Comparison of ENCODE assay signal across 8 mouse cellular contexts in the genomic region with DNA sequence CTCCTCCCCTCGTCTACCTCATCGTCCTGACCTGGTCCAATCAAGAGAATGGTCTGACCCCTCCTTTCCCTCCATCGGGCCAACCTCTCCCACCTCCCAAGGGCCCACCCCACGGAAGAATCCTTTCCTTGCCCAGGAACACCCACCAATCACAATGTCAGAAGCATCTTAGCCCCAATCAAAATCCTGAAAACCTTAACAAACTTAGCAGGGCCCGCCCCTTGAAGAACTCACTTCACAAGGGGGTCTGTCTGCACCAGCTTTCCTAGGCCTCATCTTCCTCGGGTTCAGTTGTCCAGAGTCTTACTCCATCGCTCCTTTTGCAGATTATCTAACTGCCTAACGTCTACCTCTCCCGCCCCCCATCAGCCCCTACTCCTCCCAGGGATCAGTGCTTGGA. TPM values are rescaled to one million over a fixed set of nuclear protein-coding genes. Genes with fewer than 3 reads are reported as not detected.
DNase-seq lines count a peak whose midpoint lies in the region; ATAC-seq and TF ChIP-seq lines count a peak whose summit lies in the region.

No protein-coding gene starts in this region.

- no peak for DNase-seq in heart, postnatal 10 days
- DNase-seq in Muller cell, postnatal 12 days (ENCODE audit: inconsistent ontology term): peak; percentile 35
- DNase-seq in liver, postnatal 0 days: no peak
- no peak for DNase-seq in cerebellum, postnatal 25 days

- no peak for TF ChIP-seq EP300 in liver, postnatal 0 days (IDR thresholded peaks at IDR 0.05; ENCODE audit: low read depth)

- 25% methylated on average over 8 of the region's 9 CpGs for WGBS in heart, embryonic 11.5 days (ENCODE audit: insufficient replicate concordance)
- WGBS in forebrain, embryonic 16.5 days: 15% methylated on average over 9 of the region's 9 CpGs
- WGBS in liver, postnatal 0 days (ENCODE audit: insufficient replicate concordance): 66% methylated on average over 9 of the region's 9 CpGs

- H3K9ac ChIP-seq in heart, embryonic 11.5 days (ENCODE audit: low read depth, low read length): peak overlapping the region; percentile 91
- H3K9ac ChIP-seq in forebrain, embryonic 16.5 days (replicated peaks; ENCODE audit: low read depth, low read length): peak overlapping the region; percentile 77
- H3K9ac ChIP-seq in liver, postnatal 0 days (replicated peaks): peak overlapping the region; percentile 86; the same call in 1 of the 2 replicates

- no peaks in the 10 kb centered on the region for H3K27me3 ChIP-seq in heart, embryonic 11.5 days (ENCODE audit: control insufficient read depth, insufficient read depth, low read length)
- H3K27me3 ChIP-seq in forebrain, embryonic 16.5 days (replicated peaks; ENCODE audit: control insufficient read depth, insufficient read depth, low read length): no peaks in the 10 kb centered on the region
- no peaks in the 10 kb centered on the region for H3K27me3 ChIP-seq in liver, postnatal 0 days (ENCODE audit: insufficient read depth, low read length)

- H3K36me3 ChIP-seq in heart, embryonic 11.5 days (ENCODE audit: control insufficient read depth, insufficient read depth, low read length): peaks cover 25% of the 10 kb centered on the region
- H3K36me3 ChIP-seq in forebrain, embryonic 16.5 days (ENCODE audit: control insufficient read depth, insufficient read depth): peaks cover 19% of the 10 kb centered on the region
- H3K36me3 ChIP-seq in liver, postnatal 0 days (replicated peaks; ENCODE audit: insufficient read depth, low read length): peaks cover 36% of the 10 kb centered on the region

- ATAC-seq in heart, embryonic 11.5 days (replicated peaks; ENCODE audit: insufficient number of reproducible peaks, low FRiP score, low TSS enrichment): no peak
- ATAC-seq in forebrain, embryonic 16.5 days: no peak
- ATAC-seq in liver, postnatal 0 days: no peak
- ATAC-seq in erythroid progenitor cell, adult 5-6 weeks (replicated peaks; ENCODE audit: low FRiP score, poor library complexity, severe bottlenecking): no peak
- no peak for ATAC-seq in frontal cortex, adult (ENCODE audit: low TSS enrichment)

- H3K4me1 ChIP-seq in heart, embryonic 11.5 days (ENCODE audit: control insufficient read depth, insufficient read depth, low read length): peaks cover 13% of the 10 kb centered on the region
- peaks cover 14% of the 10 kb centered on the region for H3K4me1 ChIP-seq in forebrain, embryonic 16.5 days (replicated peaks; ENCODE audit: control insufficient read depth, insufficient read depth, low read length)
- H3K4me1 ChIP-seq in liver, postnatal 0 days (ENCODE audit: insufficient read depth): peaks cover 17% of the 10 kb centered on the region

- no peak overlapping the region for H3K27ac ChIP-seq in heart, embryonic 11.5 days (ENCODE audit: low read depth, low read length)
- no peak overlapping the region for H3K27ac ChIP-seq in forebrain, embryonic 16.5 days (ENCODE audit: low read length)
- no peak overlapping the region for H3K27ac ChIP-seq in liver, postnatal 0 days (ENCODE audit: low read depth)

- H3K4me3 ChIP-seq in heart, embryonic 11.5 days (ENCODE audit: low read depth, low read length): peak overlapping the region; percentile 85
- H3K4me3 ChIP-seq in forebrain, embryonic 16.5 days (replicated peaks; ENCODE audit: low read length): peak overlapping the region; percentile 83
- H3K4me3 ChIP-seq in liver, postnatal 0 days (ENCODE audit: low read depth, low read length): no peak overlapping the region

- TF ChIP-seq CTCF in liver, postnatal 0 days (IDR thresholded peaks at IDR 0.05; ENCODE audit: low read depth): no peak

- intact Hi-C loops in heart, postnatal 10 days (cut with DNase I): no loop called here

- peak overlapping the region; percentile 73 for H3K4me2 ChIP-seq in heart, embryonic 11.5 days
- peak overlapping the region; percentile 68 for H3K4me2 ChIP-seq in forebrain, embryonic 16.5 days (ENCODE audit: low read length)
- peak overlapping the region; percentile 83 for H3K4me2 ChIP-seq in liver, postnatal 0 days (ENCODE audit: low read depth, low read length)

- no peaks in the 10 kb centered on the region for H3K9me3 ChIP-seq in heart, embryonic 11.5 days (replicated peaks; ENCODE audit: control insufficient read depth, low read length)
- H3K9me3 ChIP-seq in forebrain, embryonic 16.5 days (ENCODE audit: control insufficient read depth, low read length): no peaks in the 10 kb centered on the region
- H3K9me3 ChIP-seq in liver, postnatal 0 days (ENCODE audit: low read length): no peaks in the 10 kb centered on the region

RNA-seq across cellular contexts. Expression of a gene that starts 5.6 kb away (rescaled TPM):
- 64.6 and 71.7 TPM in 2 replicates for polyA plus RNA-seq in heart, embryonic 11.5 days (2014; fragmentation: Nextera tagmentation; extraction: Ambion mirVana)
- total RNA-seq in heart, postnatal 10 days (2021): 100 to 1,000 TPM; 303 to 326 TPM
- polyA plus RNA-seq in forebrain, embryonic 16.5 days (2015; fragmentation: Nextera tagmentation; extraction: Ambion mirVana): 59.7 and 68.4 TPM in 2 replicates
- polyA plus RNA-seq in liver, postnatal 0 days (2015; fragmentation: Nextera tagmentation; extraction: Ambion mirVana): 30.2 and 30.6 TPM in 2 replicates
- total RNA-seq in erythroid progenitor cell, adult 5-6 weeks (2015; ENCODE audit: low replicate concordance): 161 and 183 TPM in 2 replicates
- total RNA-seq in erythroid progenitor cell, adult 5-6 weeks (2017; ENCODE audit: low replicate concordance): 48.6 and 66.3 TPM in 2 replicates

RNA-seq across cellular contexts. Expression of a gene that starts 9.1 kb away (rescaled TPM):
- polyA plus RNA-seq in heart, embryonic 11.5 days (2014; fragmentation: Nextera tagmentation; extraction: Ambion mirVana): 309 and 324 TPM in 2 replicates
- total RNA-seq in heart, postnatal 10 days (2021): 1,000 to 10,000 TPM; 1,192 to 1,277 TPM
- polyA plus RNA-seq in forebrain, embryonic 16.5 days (2015; fragmentation: Nextera tagmentation; extraction: Ambion mirVana): 2.4 and 4.1 TPM in 2 replicates
- polyA plus RNA-seq in liver, postnatal 0 days (2015; fragmentation: Nextera tagmentation; extraction: Ambion mirVana): 7.0 and 15.1 TPM in 2 replicates
- total RNA-seq in erythroid progenitor cell, adult 5-6 weeks (2015; ENCODE audit: low replicate concordance): not detected in 2 replicates
- total RNA-seq in erythroid progenitor cell, adult 5-6 weeks (2017; ENCODE audit: low replicate concordance): not detected in 2 replicates

RNA-seq across cellular contexts. Expression of a gene that starts 23.5 kb away (rescaled TPM):
- 6.6 and 10.4 TPM in 2 replicates for polyA plus RNA-seq in heart, embryonic 11.5 days (2014; fragmentation: Nextera tagmentation; extraction: Ambion mirVana)
- 10 to 100 TPM; 39.0 to 42.5 TPM for total RNA-seq in heart, postnatal 10 days (2021)
- polyA plus RNA-seq in forebrain, embryonic 16.5 days (2015; fragmentation: Nextera tagmentation; extraction: Ambion mirVana): 17.4 and 18.0 TPM in 2 replicates
- 2.1 and 3.1 TPM in 2 replicates for polyA plus RNA-seq in liver, postnatal 0 days (2015; fragmentation: Nextera tagmentation; extraction: Ambion mirVana)
- 21.3 and 48.2 TPM in 2 replicates for total RNA-seq in erythroid progenitor cell, adult 5-6 weeks (2015; ENCODE audit: low replicate concordance)
- total RNA-seq in erythroid progenitor cell, adult 5-6 weeks (2017; ENCODE audit: low replicate concordance): 33.2 and 35.6 TPM in 2 replicates

RNA-seq across cellular contexts. Expression of a gene that starts 38.7 kb away (rescaled TPM):
- 120 and 126 TPM in 2 replicates for polyA plus RNA-seq in heart, embryonic 11.5 days (2014; fragmentation: Nextera tagmentation; extraction: Ambion mirVana)
- 10 to 100 TPM; 55.5 to 60.7 TPM for total RNA-seq in heart, postnatal 10 days (2021)
- polyA plus RNA-seq in forebrain, embryonic 16.5 days (2015; fragmentation: Nextera tagmentation; extraction: Ambion mirVana): 160 and 165 TPM in 2 replicates
- 42.9 and 43.3 TPM in 2 replicates for polyA plus RNA-seq in liver, postnatal 0 days (2015; fragmentation: Nextera tagmentation; extraction: Ambion mirVana)
- 18.4 and 35.0 TPM in 2 replicates for total RNA-seq in erythroid progenitor cell, adult 5-6 weeks (2015; ENCODE audit: low replicate concordance)
- total RNA-seq in erythroid progenitor cell, adult 5-6 weeks (2017; ENCODE audit: low replicate concordance): 0.76 and 26.8 TPM in 2 replicates

RNA-seq across cellular contexts. Expression of a gene that starts 39.1 kb away (rescaled TPM):
- polyA plus RNA-seq in heart, embryonic 11.5 days (2014; fragmentation: Nextera tagmentation; extraction: Ambion mirVana): 184 and 185 TPM in 2 replicates
- 10 to 100 TPM; 68.5 to 76.1 TPM for total RNA-seq in heart, postnatal 10 days (2021)
- 358 and 393 TPM in 2 replicates for polyA plus RNA-seq in forebrain, embryonic 16.5 days (2015; fragmentation: Nextera tagmentation; extraction: Ambion mirVana)
- 41.8 and 42.1 TPM in 2 replicates for polyA plus RNA-seq in liver, postnatal 0 days (2015; fragmentation: Nextera tagmentation; extraction: Ambion mirVana)
- 10.9 and 33.9 TPM in 2 replicates for total RNA-seq in erythroid progenitor cell, adult 5-6 weeks (2015; ENCODE audit: low replicate concordance)
- total RNA-seq in erythroid progenitor cell, adult 5-6 weeks (2017; ENCODE audit: low replicate concordance): 15.0 and 29.7 TPM in 2 replicates

Comparison
In these comparisons a context has a peak if more than half of its experiments do, and no peak if none do; other contexts are left out.
1. RNA of a gene that starts 9.1 kb away (polyA plus RNA-seq): 309 to 324 TPM in heart, embryonic 11.5 days; 7.0 to 15.1 TPM in liver, postnatal 0 days and 2.4 to 4.1 TPM in forebrain, embryonic 16.5 days; every median in the first group is over 10 times any median in the second.
2. Peak in every context shown above with its lines, with median percentiles within 50 percentile points of each other: H3K4me2 ChIP-seq and H3K9ac ChIP-seq.